Mouse (Mus musculus) bone marrow macrophage, adult 2 months (primary cell): ENCODE results near the gene Bspry.

ENCODE experiments used
- CTCF ChIP-seq: IDR thresholded peaks from 2 replicates; pipeline ENCODE4 v1.5.1; 2012; ENCODE audit warnings: low read depth, mild to moderate bottlenecking, low read length, moderate library complexity
- POLR2A ChIP-seq: IDR thresholded peaks from 2 replicates; pipeline ENCODE4 v1.6.1; 2012; ENCODE audit warnings: mild to moderate bottlenecking, low read depth, low read length, borderline replicate concordance

DNA sequence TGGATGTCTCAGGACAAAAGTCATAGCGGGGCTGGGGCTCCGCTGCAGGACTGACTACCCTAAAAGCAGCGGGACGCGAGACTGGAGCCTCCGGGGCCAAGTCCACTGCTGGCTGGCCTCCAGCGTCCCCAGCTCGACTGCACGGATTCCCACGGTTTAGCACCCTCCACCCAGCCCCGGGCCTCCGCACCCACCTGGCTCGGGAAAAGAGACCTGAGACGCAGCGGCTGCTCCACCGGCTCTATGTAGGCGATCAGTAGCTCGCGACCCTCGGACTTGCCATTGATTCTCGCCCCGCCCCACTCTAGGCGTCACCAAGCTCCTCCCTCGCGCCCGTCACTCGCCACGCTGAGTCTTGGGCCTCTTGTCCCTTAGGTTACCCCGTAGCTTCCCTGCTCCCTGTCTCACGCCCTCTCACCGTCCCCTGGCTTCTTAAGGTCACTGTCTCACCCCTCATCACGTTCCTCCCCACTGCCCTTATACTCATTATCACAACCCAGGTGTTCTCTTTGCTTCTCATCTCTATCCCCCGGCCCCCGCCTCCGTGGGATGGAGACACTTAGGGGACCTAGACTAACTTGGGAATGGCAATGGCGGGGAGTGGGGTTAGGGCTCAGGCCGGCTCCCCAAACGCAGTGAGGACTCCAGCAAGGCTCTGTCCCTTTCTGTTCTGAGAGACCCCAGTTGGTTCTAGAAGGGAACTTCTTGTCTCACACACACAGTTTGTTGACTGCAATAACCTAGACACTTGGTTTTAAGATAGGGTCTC lies 22.3 kb downstream of the Bspry start:
- TF ChIP-seq CTCF (no peak), POLR2A (0 out of 2 replicates have a peak, but pooled peaks have one; percentile 35)
